ENCODE assay signal across 30 mouse cellular contexts in the genomic region with DNA sequence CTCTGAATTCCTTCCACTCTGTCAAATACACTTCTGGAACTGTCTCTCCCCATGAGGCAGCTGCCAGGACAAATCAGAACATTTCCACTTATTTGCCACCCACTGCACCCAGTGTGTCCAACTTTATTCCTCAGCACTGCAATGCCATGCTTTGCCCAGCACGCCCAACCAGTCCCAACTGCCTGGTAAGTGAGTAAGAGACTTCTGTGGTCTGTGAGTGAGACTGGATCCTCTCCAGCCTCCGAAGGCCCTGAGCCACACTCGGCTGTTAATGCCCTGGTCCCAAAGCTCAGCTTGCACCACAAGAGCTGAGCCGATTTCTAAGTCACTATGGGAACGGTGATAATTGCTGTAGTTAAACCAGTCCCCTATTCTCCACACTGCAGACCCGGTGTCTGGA. TPM values are rescaled to one million over a fixed set of nuclear protein-coding genes. Genes with fewer than 3 reads are reported as not detected.
DNase-seq lines count a peak whose midpoint lies in the region; ATAC-seq and TF ChIP-seq lines count a peak whose summit lies in the region.
"Had no signal": no experiment of that assay in that cellular context is flagged by ENCODE, and none has a peak within 500 bp of the region (broad histone marks: within the 10 kb centered on the region; RNA-seq: fewer than 3 reads in every experiment).

No protein-coding gene starts in this region.

- ATAC-seq in neural tube, embryonic 15.5 days (ENCODE audit: low FRiP score): peak; percentile 31; the same call in 1 of the 2 replicates
- no peak for ATAC-seq in forebrain, embryonic 11.5 days (replicated peaks; ENCODE audit: low FRiP score)
- ATAC-seq: CD4-positive, CD25-positive, alpha-beta regulatory T cell, adult 4 months; forebrain, embryonic 16.5 days; intestine, postnatal 0 days had no signal

- no peak overlapping the region for H3K4me2 ChIP-seq in neural tube, embryonic 15.5 days
- no peak overlapping the region for H3K4me2 ChIP-seq in forebrain, embryonic 11.5 days (ENCODE audit: low read depth, low read length, severe bottlenecking)
- H3K4me2 ChIP-seq: heart, embryonic 13.5 days; hindbrain, embryonic 15.5 days; limb, embryonic 13.5 days had no signal

- no peak overlapping the region for H3K27ac ChIP-seq in neural tube, embryonic 15.5 days (replicated peaks)
- no peak overlapping the region for H3K27ac ChIP-seq in forebrain, embryonic 11.5 days (ENCODE audit: low read depth, low read length)
- H3K27ac ChIP-seq: gastrocnemius, adult 2 months; heart, embryonic 13.5 days; hindbrain, embryonic 15.5 days; limb, embryonic 13.5 days; liver, embryonic 14.5 days had no signal

- WGBS in neural tube, embryonic 15.5 days: 39% methylated on average over 6 of the region's 6 CpGs
- WGBS in forebrain, embryonic 11.5 days: 70% methylated on average over 6 of the region's 6 CpGs

- H3K27me3 ChIP-seq in neural tube, embryonic 15.5 days (replicated peaks): no peaks in the 10 kb centered on the region
- H3K27me3 ChIP-seq in forebrain, embryonic 11.5 days (ENCODE audit: control insufficient read depth, insufficient read depth, low read length): no peaks in the 10 kb centered on the region
- H3K27me3 ChIP-seq: heart, embryonic 13.5 days; hindbrain, embryonic 15.5 days; limb, embryonic 13.5 days; megakaryocyte, embryonic 14.5 days had no signal

- H3K36me3 ChIP-seq in neural tube, embryonic 15.5 days: no peaks in the 10 kb centered on the region
- no peaks in the 10 kb centered on the region for H3K36me3 ChIP-seq in forebrain, embryonic 11.5 days (ENCODE audit: control insufficient read depth, insufficient read depth, low read length)
- H3K36me3 ChIP-seq: heart, embryonic 13.5 days; hindbrain, embryonic 15.5 days; limb, embryonic 13.5 days had no signal

- no peaks in the 10 kb centered on the region for H3K9me3 ChIP-seq in neural tube, embryonic 15.5 days (replicated peaks)
- H3K9me3 ChIP-seq in forebrain, embryonic 11.5 days (ENCODE audit: control insufficient read depth, low read length): no peaks in the 10 kb centered on the region
- H3K9me3 ChIP-seq: heart, embryonic 13.5 days; limb, embryonic 13.5 days had no signal

- intact Hi-C loops in left cerebral cortex, postnatal 4 days (cut with DNase I): no loop called here
- intact Hi-C loops in left cerebral cortex, postnatal 14 days (cut with DNase I): no loop called here

- TF ChIP-seq CTCF in brain, embryonic 14.5 days (IDR thresholded peaks at IDR 0.05; ENCODE audit: borderline replicate concordance, extremely low read depth, insufficient read depth, insufficient read length): no peak

- no peaks in the 10 kb centered on the region for H3K4me1 ChIP-seq in neural tube, embryonic 15.5 days
- no peaks in the 10 kb centered on the region for H3K4me1 ChIP-seq in forebrain, embryonic 11.5 days (replicated peaks; ENCODE audit: control insufficient read depth, insufficient read depth, low read length)
- H3K4me1 ChIP-seq: heart, embryonic 13.5 days; hindbrain, embryonic 15.5 days; megakaryocyte, embryonic 14.5 days had no signal

- H3K4me3 ChIP-seq in neural tube, embryonic 15.5 days (replicated peaks): no peak overlapping the region
- H3K4me3 ChIP-seq in forebrain, embryonic 11.5 days (ENCODE audit: low read depth, low read length): no peak overlapping the region
- H3K4me3 ChIP-seq: gastrocnemius, adult 2 months; heart, embryonic 13.5 days; hindbrain, embryonic 15.5 days; limb, embryonic 13.5 days; megakaryocyte, embryonic 14.5 days had no signal

- peak; percentile 35 for DNase-seq in left cerebral cortex, postnatal 4 days
- DNase-seq in left cerebral cortex, postnatal 14 days (ENCODE audit: low spot score in 2 of 2): no peak
- no peak for DNase-seq in neural tube, embryonic 10.5 days (ENCODE audit: extremely low spot score, low spot score)
- DNase-seq in brain, embryonic 14.5 days (ENCODE audit: low read depth): peak; percentile 42
- DNase-seq in forebrain, embryonic 11.5 days (ENCODE audit: low spot score): no peak
- no peak for DNase-seq in ovary, postnatal 14 days (ENCODE audit: low spot score)
- DNase-seq: adrenal gland, postnatal 14 days; cerebellum, adult 11 months; cerebellum, postnatal 25 days; gastrocnemius, adult 2 months; lung, postnatal 14 days; right cerebral cortex, postnatal 4 days had no signal

- no peak for TF ChIP-seq POLR2A in brain, embryonic 14.5 days (IDR thresholded peaks at IDR 0.05; ENCODE audit: borderline replicate concordance, extremely low read depth, insufficient read depth, insufficient read length, poor library complexity, severe bottlenecking)

- H3K9ac ChIP-seq in neural tube, embryonic 15.5 days (replicated peaks): no peak overlapping the region
- no peak overlapping the region for H3K9ac ChIP-seq in forebrain, embryonic 11.5 days (ENCODE audit: low read length)
- H3K9ac ChIP-seq: heart, embryonic 13.5 days; hindbrain, embryonic 15.5 days; limb, embryonic 13.5 days; liver, embryonic 14.5 days had no signal

RNA-seq across cellular contexts. Expression of a gene that starts 25.8 kb away (rescaled TPM):
- total RNA-seq in left cerebral cortex, postnatal 4 days (2021): not detected
- not detected for total RNA-seq in left cerebral cortex, postnatal 14 days (2021)
- 0.08 TPM in 1 of 2 replicates, not detected in the other for polyA plus RNA-seq in neural tube, embryonic 15.5 days (2015; fragmentation: Nextera tagmentation; extraction: Ambion mirVana)
- polyA plus RNA-seq in brain, embryonic 14.5 days (2012; rRNA removed): 0.04 TPM in 1 of 2 replicates, not detected in the other
- 0.11 TPM in 1 of 2 replicates, not detected in the other for polyA plus RNA-seq in forebrain, embryonic 11.5 days (2014; fragmentation: Nextera tagmentation; extraction: Ambion mirVana)
- total RNA-seq: adrenal gland, postnatal 14 days; gastrocnemius, adult 2 months; granulocyte monocyte progenitor cell, adult 5-6 weeks; heart, postnatal 25 days; layer of hippocampus, postnatal 10 days; left cerebral cortex, adult 8-10 months; neutrophil, adult 5-6 weeks had no signal
- polyA plus RNA-seq: CD4-positive, CD25-positive, alpha-beta regulatory T cell, adult 4 months; forebrain, embryonic 16.5 days; heart, embryonic 13.5 days; intestine, postnatal 0 days; kidney, embryonic 16.5 days; large intestine, adult 2 months; limb, embryonic 13.5 days; liver, embryonic 14.5 days; stomach, embryonic 16.5 days; thymus, postnatal 0 days had no signal

RNA-seq across cellular contexts. Expression of a gene that starts 34.5 kb away (rescaled TPM):
- 100 to 1,000 TPM; 794 to 803 TPM for total RNA-seq in left cerebral cortex, postnatal 4 days (2021)
- total RNA-seq in left cerebral cortex, postnatal 14 days (2021): 1,000 to 10,000 TPM; 1,062 to 1,119 TPM
- 189 and 232 TPM in 2 replicates for polyA plus RNA-seq in neural tube, embryonic 15.5 days (2015; fragmentation: Nextera tagmentation; extraction: Ambion mirVana)
- 114 and 175 TPM in 2 replicates for polyA plus RNA-seq in brain, embryonic 14.5 days (2012; rRNA removed)
- 77.5 and 83.3 TPM in 2 replicates for polyA plus RNA-seq in forebrain, embryonic 11.5 days (2014; fragmentation: Nextera tagmentation; extraction: Ambion mirVana)
- total RNA-seq: granulocyte monocyte progenitor cell, adult 5-6 weeks had no signal

Comparison
In these comparisons a context has a peak if more than half of its experiments do, and no peak if none do; other contexts are left out.
1. DNase-seq: peak in left cerebral cortex, postnatal 4 days (single experiment) and brain, embryonic 14.5 days (single experiment); none in left cerebral cortex, postnatal 14 days (0 of 2), neural tube, embryonic 10.5 days (single experiment), forebrain, embryonic 11.5 days (single experiment) and ovary, postnatal 14 days (single experiment).